Mouse (Mus musculus): ENCODE data around the gene Dpp3. TPM values are rescaled to one million over a fixed set of nuclear protein-coding genes. Genes with fewer than 3 reads are reported as not detected.

Dpp3 gene
- total and polyA plus RNA-seq, 2 experiments, result 52.1 to 121 TPM

DNA sequence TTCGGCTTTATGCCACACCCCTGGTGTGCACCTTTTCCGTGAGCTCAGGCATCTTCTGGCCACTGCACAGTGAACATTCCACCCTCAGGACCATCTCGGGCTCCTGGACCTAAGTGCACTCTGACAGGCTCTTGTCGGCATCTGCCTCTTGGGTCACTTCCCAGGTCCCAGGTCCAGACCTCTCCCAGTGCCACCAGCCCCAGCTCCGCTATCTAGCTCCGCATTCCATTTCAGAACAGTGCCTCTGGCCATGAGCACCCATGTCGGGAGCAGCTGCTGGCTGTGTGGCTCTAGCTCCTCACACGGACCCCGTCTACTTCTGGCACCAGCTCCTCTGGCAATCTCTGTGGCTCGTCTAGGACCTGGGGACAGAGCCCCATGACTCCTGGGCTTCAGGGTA, 38.3 kb downstream of the Dpp3 start:
- Histone ChIP-seq H3K36me3 (ENCODE audit: control insufficient read depth, insufficient read depth, low read length) (no peaks in the 10 kb centered on the region), H3K79me2 (ENCODE audit: control insufficient read depth, insufficient read depth, low read length) (no peaks in the 10 kb centered on the region), H3K4me3 (ENCODE audit: insufficient read depth, low read depth, low read length) (no peak overlapping the region), H3K9ac (ENCODE audit: low read depth, low read length) (no peak overlapping the region), H3K4me1 (ENCODE audit: control insufficient read depth, insufficient read depth, low read length) (no peaks in the 10 kb centered on the region), H3K27me3 (ENCODE audit: control insufficient read depth, insufficient read depth, low read length) (no peaks in the 10 kb centered on the region), H3K27ac (replicated peaks; ENCODE audit: insufficient read depth, low read depth, low read length) (no peak overlapping the region)
- no peak for DNase-seq (ENCODE audit: extremely low read depth, low read depth, low spot score)
- no peak for TF ChIP-seq POLR2A (IDR thresholded peaks at IDR 0.05; ENCODE audit: extremely low read depth, insufficient read depth, low read length)
- TF ChIP-seq CTCF (IDR thresholded peaks at IDR 0.05; ENCODE audit: low read depth, low read length), result no peak
- WGBS, result 84% methylated on average over 10 of the region's 10 CpGs

DNA sequence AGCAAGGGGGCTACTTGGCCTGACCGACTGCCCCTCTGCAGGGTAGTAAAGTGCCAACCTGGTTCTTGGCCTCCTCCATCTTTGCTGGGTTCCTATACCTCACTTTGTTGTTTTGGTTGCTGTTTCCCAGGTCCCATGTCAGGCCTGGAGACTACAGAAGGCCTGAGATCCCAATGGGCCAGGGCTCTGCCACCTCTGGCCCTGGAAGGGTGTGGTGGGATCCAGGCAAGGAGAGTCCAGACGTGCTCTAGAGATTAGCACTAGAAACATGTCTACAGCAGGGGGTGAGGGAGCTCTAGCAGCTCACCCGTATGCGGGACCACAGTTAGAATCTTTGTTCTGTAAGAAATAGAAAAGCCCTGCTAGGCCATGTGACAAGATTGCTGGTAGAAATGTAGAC, 44.1 kb downstream of the Dpp3 start:
- TF ChIP-seq CTCF (IDR thresholded peaks at IDR 0.05; ENCODE audit: low read depth, low read length) (no peak), POLR2A (IDR thresholded peaks at IDR 0.05; ENCODE audit: extremely low read depth, insufficient read depth, low read length) (no peak)
- no peak for DNase-seq (ENCODE audit: extremely low read depth, low read depth, low spot score)
- Histone ChIP-seq H3K27me3 (ENCODE audit: control insufficient read depth, insufficient read depth, low read length) (no peaks in the 10 kb centered on the region), H3K4me3 (ENCODE audit: insufficient read depth, low read depth, low read length) (no peak overlapping the region), H3K9ac (ENCODE audit: low read depth, low read length) (no peak overlapping the region), H3K36me3 (ENCODE audit: control insufficient read depth, insufficient read depth, low read length) (no peaks in the 10 kb centered on the region), H3K4me1 (ENCODE audit: control insufficient read depth, insufficient read depth, low read length) (peaks cover 1% of the 10 kb centered on the region; the same call in 1 of the 2 replicates), H3K27ac (replicated peaks; ENCODE audit: insufficient read depth, low read depth, low read length) (no peak overlapping the region), H3K79me2 (ENCODE audit: control insufficient read depth, insufficient read depth, low read length) (no peaks in the 10 kb centered on the region; the same call in 1 of the 2 replicates)
- 93% methylated on average over 4 of the region's 4 CpGs for WGBS

DNA sequence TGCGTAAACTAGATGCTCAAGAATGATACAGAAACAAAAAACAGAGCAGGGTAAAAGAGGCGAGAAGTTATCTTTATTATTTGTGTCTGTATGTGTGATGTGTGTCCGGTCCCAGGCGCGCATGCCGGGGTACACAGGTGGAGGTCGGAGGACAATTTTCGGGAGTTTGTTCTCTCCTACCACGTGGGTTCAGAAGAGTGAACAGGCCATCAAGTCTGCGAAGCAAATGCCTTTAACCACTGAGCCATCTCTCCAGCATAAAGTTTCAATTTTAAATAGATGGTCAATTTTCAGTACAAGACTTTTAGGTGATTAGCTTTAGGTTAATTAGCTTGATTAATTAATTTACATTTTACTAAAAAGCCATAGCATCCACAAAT, 48.8 kb downstream of the Dpp3 start:
- Histone ChIP-seq H3K4me3 (ENCODE audit: insufficient read depth, low read depth, low read length) (no peak overlapping the region), H3K9ac (ENCODE audit: low read depth, low read length) (no peak overlapping the region), H3K27me3 (ENCODE audit: control insufficient read depth, insufficient read depth, low read length) (no peaks in the 10 kb centered on the region), H3K4me1 (ENCODE audit: control insufficient read depth, insufficient read depth, low read length) (peaks cover 6% of the 10 kb centered on the region), H3K36me3 (ENCODE audit: control insufficient read depth, insufficient read depth, low read length) (no peaks in the 10 kb centered on the region), H3K79me2 (ENCODE audit: control insufficient read depth, insufficient read depth, low read length) (peaks cover 4% of the 10 kb centered on the region), H3K27ac (replicated peaks; ENCODE audit: insufficient read depth, low read depth, low read length) (no peak overlapping the region)
- TF ChIP-seq POLR2A (IDR thresholded peaks at IDR 0.05; ENCODE audit: extremely low read depth, insufficient read depth, low read length), result no peak
- 64% methylated on average over 10 of the region's 10 CpGs for WGBS
- no peak for DNase-seq (ENCODE audit: extremely low read depth, low read depth, low spot score)

DNA sequence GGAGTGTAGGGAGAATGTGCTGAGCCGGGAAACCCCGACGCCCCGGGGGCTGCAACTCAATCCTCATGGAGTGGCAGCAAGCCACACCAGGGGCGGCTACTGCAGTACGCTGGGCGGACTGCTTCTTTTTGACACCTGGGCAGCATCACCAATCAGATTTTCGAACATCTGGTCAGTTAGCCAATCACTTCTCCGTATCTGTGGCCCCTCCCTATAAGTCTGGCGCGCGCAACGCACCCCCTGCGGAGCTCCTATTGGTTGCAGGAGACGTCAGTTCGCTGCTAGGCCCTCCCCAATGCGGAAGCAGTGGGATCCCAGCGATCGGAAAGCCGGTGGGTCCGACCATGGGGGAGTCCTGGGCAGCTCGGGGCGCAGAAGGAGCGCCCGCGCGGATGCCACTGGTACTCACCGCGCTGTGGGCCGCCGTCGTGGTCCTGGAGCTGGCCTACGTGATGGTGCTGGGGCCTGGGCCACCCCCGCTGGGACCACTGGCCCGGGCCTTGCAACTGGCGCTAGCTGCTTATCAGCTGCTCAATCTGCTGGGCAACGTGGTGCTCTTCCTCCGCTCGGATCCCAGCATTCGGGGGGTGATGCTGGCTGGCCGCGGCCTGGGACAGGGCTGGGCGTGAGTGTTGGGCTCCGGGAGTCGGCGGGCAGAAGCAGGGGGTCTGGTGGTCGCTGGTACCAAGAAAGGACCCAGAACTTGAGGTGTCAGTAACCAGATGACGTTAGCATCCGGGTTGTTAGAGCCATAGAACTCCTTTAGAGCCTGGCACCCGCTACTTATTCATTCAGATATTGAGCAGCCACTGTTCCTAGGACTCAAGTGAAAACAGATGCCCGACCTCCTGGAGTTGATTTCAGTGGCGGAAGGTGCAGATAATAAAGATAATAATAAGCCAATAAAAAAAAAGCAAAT, 49.4 kb downstream of the Dpp3 start, which contains the start of gene Zdhhc24:
Gene Zdhhc24 (plus strand): TSS at position 264 of the 919 bp plus-strand sequence.
- H3K4me1 ChIP-seq (ENCODE audit: control insufficient read depth, insufficient read depth, low read length), result peaks cover 6% of the 10 kb centered on the region
- TF ChIP-seq POLR2A (IDR thresholded peaks at IDR 0.05; ENCODE audit: extremely low read depth, insufficient read depth, low read length) (0 out of 2 replicates have a peak, but pooled peaks have one; percentile 47), CTCF (IDR thresholded peaks at IDR 0.05; ENCODE audit: low read depth, low read length) (no peak)
- WGBS, result 1% methylated on average over 52 of the region's 52 CpGs

DNA sequence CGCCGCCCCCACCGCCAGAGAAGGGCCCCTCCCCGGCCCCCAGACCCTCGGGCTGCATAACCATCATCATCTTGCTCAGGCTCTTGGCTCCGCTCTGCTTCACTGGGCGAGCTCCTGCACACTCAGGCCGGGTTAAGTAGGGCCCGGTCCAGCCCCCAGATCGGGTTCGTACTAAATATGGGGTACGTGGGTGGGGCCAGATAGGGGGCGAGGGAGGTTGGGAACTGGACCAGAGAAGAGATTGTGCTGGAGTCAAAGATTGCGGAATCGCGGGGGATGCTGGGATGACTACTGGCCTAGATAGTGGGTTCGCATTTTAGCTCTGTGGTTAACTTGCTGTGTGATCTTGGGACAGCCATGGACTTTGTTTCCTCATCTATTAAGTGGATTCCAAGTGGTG, 50.3 kb downstream of the Dpp3 start, which contains the start of gene Actn3:
Gene Actn3 (minus strand): TSS at position 125 of the 400 bp plus-strand sequence.
- peak within 1 kb of the TSS; percentile 98 for H3K9ac ChIP-seq (ENCODE audit: low read depth, low read length)
- no peak within 1 kb of the TSS for H3K27ac ChIP-seq (replicated peaks; ENCODE audit: insufficient read depth, low read depth, low read length)
- H3K4me1 ChIP-seq (ENCODE audit: control insufficient read depth, insufficient read depth, low read length), result peaks cover 6% of the 10 kb centered on the region
- H3K27me3 ChIP-seq (ENCODE audit: control insufficient read depth, insufficient read depth, low read length), result no peaks in the 10 kb centered on the region
- peak within 1 kb of the TSS; percentile 99 for H3K4me3 ChIP-seq (ENCODE audit: insufficient read depth, low read depth, low read length)
- H3K36me3 ChIP-seq (ENCODE audit: control insufficient read depth, insufficient read depth, low read length), result no peaks in the 10 kb centered on the region
- DNase-seq (ENCODE audit: extremely low read depth, low read depth, low spot score), result no peak
- 10% methylated on average over 17 of the region's 17 CpGs for WGBS
- peaks cover 4% of the 10 kb centered on the region for H3K79me2 ChIP-seq (ENCODE audit: control insufficient read depth, insufficient read depth, low read length)
- no peak for TF ChIP-seq CTCF (IDR thresholded peaks at IDR 0.05; ENCODE audit: low read depth, low read length)
- TF ChIP-seq POLR2A (IDR thresholded peaks at IDR 0.05; ENCODE audit: extremely low read depth, insufficient read depth, low read length), result no peak

More for the DNA sequence above, 49.4 kb downstream of the Dpp3 start, which contains the start of gene Zdhhc24:
- no peaks in the 10 kb centered on the region for H3K27me3 ChIP-seq (ENCODE audit: control insufficient read depth, insufficient read depth, low read length)
- H3K4me3 ChIP-seq (ENCODE audit: insufficient read depth, low read depth, low read length), result peak within 1 kb of the TSS; percentile 99
- H3K27ac ChIP-seq (replicated peaks; ENCODE audit: insufficient read depth, low read depth, low read length), result no peak within 1 kb of the TSS
- DNase-seq (ENCODE audit: extremely low read depth, low read depth, low spot score), result peak; percentile 86
- no peaks in the 10 kb centered on the region for H3K36me3 ChIP-seq (ENCODE audit: control insufficient read depth, insufficient read depth, low read length)
- H3K79me2 ChIP-seq (ENCODE audit: control insufficient read depth, insufficient read depth, low read length), result peaks cover 4% of the 10 kb centered on the region
- H3K9ac ChIP-seq (ENCODE audit: low read depth, low read length), result peak within 1 kb of the TSS; percentile 98

DNA sequence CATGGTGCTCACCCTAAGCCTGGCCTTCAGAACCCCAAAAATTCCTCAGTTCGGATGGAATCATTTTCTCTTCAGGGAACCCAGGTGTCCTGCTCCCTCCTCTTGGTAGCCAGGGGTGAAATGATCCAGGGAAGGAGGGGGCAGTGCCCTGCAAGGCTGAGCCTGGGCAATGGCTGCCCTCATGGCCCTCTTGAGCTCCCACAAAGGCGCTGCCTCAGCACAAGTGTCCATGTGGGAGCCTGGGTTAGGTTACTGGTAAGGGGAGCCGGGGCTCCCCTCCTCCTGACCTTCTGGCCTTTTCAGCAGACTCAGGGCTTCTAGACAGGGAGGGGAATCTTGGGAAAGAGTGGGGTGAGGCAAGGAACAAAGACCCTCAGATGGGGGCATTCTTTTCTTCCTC, 51.3 kb downstream of the Dpp3 start:
- DNase-seq (ENCODE audit: extremely low read depth, low read depth, low spot score), result no peak
- no peak for TF ChIP-seq POLR2A (IDR thresholded peaks at IDR 0.05; ENCODE audit: extremely low read depth, insufficient read depth, low read length)
- TF ChIP-seq CTCF (IDR thresholded peaks at IDR 0.05; ENCODE audit: low read depth, low read length), result no peak
- Histone ChIP-seq H3K4me1 (ENCODE audit: control insufficient read depth, insufficient read depth, low read length) (peaks cover 6% of the 10 kb centered on the region), H3K9ac (ENCODE audit: low read depth, low read length) (no peak overlapping the region), H3K27ac (replicated peaks; ENCODE audit: insufficient read depth, low read depth, low read length) (no peak overlapping the region), H3K79me2 (ENCODE audit: control insufficient read depth, insufficient read depth, low read length) (peaks cover 4% of the 10 kb centered on the region), H3K36me3 (ENCODE audit: control insufficient read depth, insufficient read depth, low read length) (no peaks in the 10 kb centered on the region), H3K27me3 (ENCODE audit: control insufficient read depth, insufficient read depth, low read length) (no peaks in the 10 kb centered on the region), H3K4me3 (ENCODE audit: insufficient read depth, low read depth, low read length) (no peak overlapping the region)
- 76% methylated on average over 3 of the region's 3 CpGs for WGBS
